Mouse (Mus musculus) CH12.LX (cell line): ENCODE data around the gene Acadsb. TPM values are rescaled to one million over a fixed set of nuclear protein-coding genes. Genes with fewer than 3 reads are reported as not detected.
A peak's percentile ranks its signal among the peaks of the same experiment; 100 is the strongest.

Experiments
- DNase-seq: peaks from one replicate; pipeline ENCODE4 v3.0.0-alpha.2; 2013; ENCODE audit errors: extremely low read depth
- H3K27ac ChIP-seq: 2 replicates; pipeline ENCODE4 v1.5.1; 2012; ENCODE audit warnings: low read depth, mild to moderate bottlenecking, control low read depth, moderate library complexity; ENCODE audit not compliant: insufficient read depth
- H3K27me3 ChIP-seq: replicated peaks from 2 replicates; pipeline ENCODE3; 2012; ENCODE audit warnings: inconsistent platforms
- H3K36me3 ChIP-seq, 2 experiments: replicated peaks in 1 of 2; 2 replicates each; pipeline versions ENCODE3 to v1.6.1; 2012; ENCODE audit warnings: inconsistent platforms in 1 of 2, low read length in 1 of 2, mild to moderate bottlenecking in 1 of 2, mixed read lengths in 1 of 2, moderate library complexity in 1 of 2; ENCODE audit not compliant: control insufficient read depth in 1 of 2, insufficient read depth in 1 of 2
- H3K4me1 ChIP-seq, 2 experiments: 2 replicates each; pipeline ENCODE4 v1.6.1; 2012; ENCODE audit warnings: inconsistent platforms in 1 of 2, moderate library complexity in 1 of 2; ENCODE audit not compliant: insufficient read depth in 2 of 2, control insufficient read depth in 1 of 2
- H3K4me2 ChIP-seq: 2 replicates; pipeline ENCODE4 v1.6.1; 2012; ENCODE audit warnings: low read depth, mild to moderate bottlenecking, control low read depth; ENCODE audit not compliant: poor library complexity, insufficient read depth, severe bottlenecking
- H3K4me3 ChIP-seq, 3 experiments: fragments of 150-350 bp in 1 of 3; sonication (generic) in 1 of 3; replicated peaks in 1 of 3; 2 replicates each; pipeline versions ENCODE3 to v1.5.1; 2011 to 2012; ENCODE audit warnings: low read depth in 2 of 3, low read length in 2 of 3, mild to moderate bottlenecking in 2 of 3, moderate library complexity in 2 of 3, control low read depth in 1 of 3, improper control_type of control experiment in 1 of 3, inconsistent platforms in 1 of 3, mixed read lengths in 1 of 3; ENCODE audit not compliant: poor library complexity in 1 of 3
- H3K79me2 ChIP-seq: replicated peaks from 2 replicates; pipeline ENCODE4 v1.6.1; 2012; ENCODE audit warnings: mild to moderate bottlenecking, moderate library complexity; ENCODE audit not compliant: control insufficient read depth, poor library complexity, insufficient read depth, severe bottlenecking; ENCODE audit errors: extremely low read depth
- H3K9ac ChIP-seq: 2 replicates; pipeline ENCODE4 v1.6.1; 2012; ENCODE audit warnings: low read depth, mild to moderate bottlenecking, control low read depth, moderate library complexity; ENCODE audit not compliant: insufficient read depth
- H3K9me3 ChIP-seq: replicated peaks from 2 replicates; pipeline ENCODE3; 2012; ENCODE audit warnings: low read length, inconsistent platforms, mixed read lengths
- BHLHE40 ChIP-seq: IDR thresholded peaks from 2 replicates; pipeline ENCODE4 v1.6.1; 2011; ENCODE audit warnings: mild to moderate bottlenecking, low read depth, low read length, improper control_type of control experiment
- CHD2 ChIP-seq: IDR thresholded peaks from 2 replicates; pipeline ENCODE4 v1.6.1; 2011; ENCODE audit warnings: low read length, improper control_type of control experiment
- ELF1 ChIP-seq: IDR thresholded peaks from 2 replicates; pipeline ENCODE4 v1.6.1; 2014; ENCODE audit warnings: low read depth, mild to moderate bottlenecking, inconsistent platforms, low read length, improper control_type of control experiment
- GABPA ChIP-seq: IDR thresholded peaks from 2 replicates; pipeline ENCODE4 v1.6.1; 2012; ENCODE audit warnings: low read depth, low read length, improper control_type of control experiment, inconsistent platforms; ENCODE audit not compliant: insufficient replicate concordance
- HCFC1 ChIP-seq: IDR thresholded peaks from 2 replicates; pipeline ENCODE4 v1.6.1; 2012; ENCODE audit warnings: low read depth, mild to moderate bottlenecking, inconsistent platforms, low read length, improper control_type of control experiment
- IRF4 ChIP-seq: IDR thresholded peaks from 2 replicates; pipeline ENCODE4 v1.6.1; 2014; ENCODE audit warnings: low read depth, mild to moderate bottlenecking, inconsistent platforms, low read length, improper control_type of control experiment
- MAX ChIP-seq: IDR thresholded peaks from 2 replicates; pipeline ENCODE4 v1.6.1; 2011; ENCODE audit warnings: low read length, improper control_type of control experiment
- MEF2A ChIP-seq: IDR thresholded peaks from 2 replicates; pipeline ENCODE4 v1.6.1; 2014; ENCODE audit warnings: low read depth, mild to moderate bottlenecking, inconsistent platforms, low read length, improper control_type of control experiment, borderline replicate concordance
- MXI1 ChIP-seq: IDR thresholded peaks from 2 replicates; pipeline ENCODE4 v1.6.1; 2011; ENCODE audit warnings: mild to moderate bottlenecking, low read depth, low read length, improper control_type of control experiment
- MYC ChIP-seq: IDR thresholded peaks from 2 replicates; pipeline ENCODE4 v1.6.1; 2011; ENCODE audit warnings: low read depth, mild to moderate bottlenecking, improper control_type of control experiment, low read length
- NELFE ChIP-seq: IDR thresholded peaks from 2 replicates; pipeline ENCODE4 v1.6.1; 2011; ENCODE audit warnings: low read depth, low read length, improper control_type of control experiment
- NRF1 ChIP-seq: IDR thresholded peaks from 2 replicates; pipeline ENCODE4 v1.6.1; 2014; ENCODE audit warnings: low read depth, mild to moderate bottlenecking, inconsistent platforms, low read length, improper control_type of control experiment, moderate library complexity
- POLR2A ChIP-seq: IDR thresholded peaks from 2 replicates; pipeline ENCODE4 v1.6.1; 2011; ENCODE audit warnings: low read depth, mild to moderate bottlenecking, improper control_type of control experiment, low read length
- POLR2AphosphoS2 ChIP-seq: IDR thresholded peaks from 2 replicates; pipeline ENCODE4 v1.6.1; 2011; ENCODE audit warnings: low read depth, low read length, improper control_type of control experiment
- SIN3A ChIP-seq: IDR thresholded peaks from 2 replicates; pipeline ENCODE4 v1.6.1; 2012; ENCODE audit warnings: low read length, improper control_type of control experiment, inconsistent platforms
- SMC3 ChIP-seq: IDR thresholded peaks from 2 replicates; pipeline ENCODE4 v1.6.1; 2011; ENCODE audit warnings: low read depth, low read length, improper control_type of control experiment
- TBP ChIP-seq: conservative IDR thresholded peaks from 2 replicates; pipeline ENCODE4 v1.6.1; 2011; ENCODE audit warnings: low read depth, low read length, improper control_type of control experiment
- TCF12 ChIP-seq: IDR thresholded peaks from 2 replicates; pipeline ENCODE4 v1.6.1; 2014; ENCODE audit warnings: low read depth, mild to moderate bottlenecking, inconsistent platforms, low read length, improper control_type of control experiment
- UBTF ChIP-seq: IDR thresholded peaks from 2 replicates; pipeline ENCODE4 v1.6.1; 2012; ENCODE audit warnings: low read depth, mild to moderate bottlenecking, inconsistent platforms, low read length, improper control_type of control experiment, moderate library complexity
- ZMIZ1 ChIP-seq: IDR thresholded peaks from 2 replicates; pipeline ENCODE4 v1.6.1; 2012; ENCODE audit warnings: low read depth, mild to moderate bottlenecking, inconsistent platforms, low read length, improper control_type of control experiment
- dilution Hi-C: fragments of 300-500 bp; cut with MboI; formaldehyde crosslinking; loops from 2 replicates; pipeline ENCODE4 v1.14.3; 2020; ENCODE audit warnings: low sequenced_read_pairs; ENCODE audit not compliant: extremely low pct_unique_long_range_greater_than_20kb, extremely low pct_ligation_motif_present
- in situ Hi-C: fragments of 300-500 bp; cut with MboI; formaldehyde crosslinking; loops from 3 replicates; pipeline ENCODE4 v1.14.3; 2019; ENCODE audit warnings: low sequenced_read_pairs, low pct_ligation_motif_present, low pct_unique_long_range_greater_than_20kb, mixed read lengths
- polyA plus RNA-seq: library from polyadenylated mRNA; unstranded; fragments of >175 nt; gene quantifications from 2 replicates; pipeline ENCODE4 v1.2.1, GENCODE M21; 2012; ENCODE audit warnings: low read depth; ENCODE audit not compliant: insufficient read length
- total RNA-seq, 2 experiments: library from RNA; depleted of rRNA; stranded (reverse); fragments of 300-350 nt in 1 of 2; fragments of >200 nt in 1 of 2; gene quantifications; 2 replicates each; pipeline ENCODE4 v1.2.3; 2012 to 2014

Acadsb gene
- total and polyA plus RNA-seq, 3 experiments: 11.1 to 15.6 (median 11.2) TPM

- peaks cover 7% of the 10 kb centered on the region for H3K27me3 ChIP-seq
- DNase-seq: no peak
- H3K4me1 ChIP-seq: peaks cover 3 to 12% of the 10 kb centered on the region in 2 experiments
Measured at GRCm38 (mm10) chr7:131362269-131362614, 48.2 kb upstream of the Acadsb start.

GRCm38 (mm10) chr7:131362615-131363300 lies 47.6 kb upstream of the Acadsb start, which contains the start of gene 2310057M21Rik:
Gene 2310057M21Rik, minus strand, starts transcription at chr7:131362759.
- peak within 1 kb of the TSS; percentile 97 for H3K4me2 ChIP-seq
- in situ Hi-C loops (no loop called here), dilution Hi-C loops (no loop called here)
- H3K9me3 ChIP-seq: no peaks in the 10 kb centered on the region
- peaks cover 7% of the 10 kb centered on the region for H3K27me3 ChIP-seq
- peak within 1 kb of the TSS; percentile 85 to 97 (median 85) for H3K4me3 ChIP-seq
- peak; percentile 94 for DNase-seq
- TF ChIP-seq SIN3A: peak; percentile 75
- no peak for TF ChIP-seq POLR2AphosphoS2
- TF ChIP-seq TCF12: peak; percentile 89
- TF ChIP-seq UBTF: peak; percentile 69; the same call in 1 of the 2 replicates
- peak; percentile 42; the same call in 1 of the 2 replicates for TF ChIP-seq IRF4
- TF ChIP-seq SMC3: no peak
- no peak for TF ChIP-seq GABPA
- peak; percentile 72 for TF ChIP-seq BHLHE40
- peak; percentile 58 for TF ChIP-seq NELFE
- no peak; the same call in none of the 2 replicates for TF ChIP-seq MXI1
- TF ChIP-seq MYC: no peak
- TF ChIP-seq NRF1: peak; percentile 95
- peak; percentile 88 for TF ChIP-seq HCFC1
- no peak for TF ChIP-seq MAX
- peak; percentile 55; the same call in 1 of the 2 replicates for TF ChIP-seq ELF1
- TF ChIP-seq MEF2A: peak; percentile 9; the same call in 1 of the 2 replicates
- peak; percentile 78; the same call in 1 of the 2 replicates for TF ChIP-seq TBP
- no peak for TF ChIP-seq ZMIZ1
- TF ChIP-seq POLR2A: peak; percentile 63
- peaks cover 10% of the 10 kb centered on the region for H3K79me2 ChIP-seq
- H3K36me3 ChIP-seq: peaks cover 6 to 19% of the 10 kb centered on the region in 2 experiments
- H3K27ac ChIP-seq: peak within 1 kb of the TSS; percentile 21
- peak within 1 kb of the TSS; percentile 52 for H3K9ac ChIP-seq
- H3K4me1 ChIP-seq: peaks cover 3 to 12% of the 10 kb centered on the region in 2 experiments

More at GRCm38 (mm10) chr7:131362269-131362614, 48.2 kb upstream of the Acadsb start:
- TF ChIP-seq SIN3A (0 out of 2 replicates have a peak, but pooled peaks have one; percentile 7), CHD2 (no peak)
- TF ChIP-seq, all 38 proteins: peak for 1
- H3K27ac ChIP-seq: peak overlapping the region; percentile 21
- H3K79me2 ChIP-seq: peaks cover 10% of the 10 kb centered on the region
- H3K36me3 ChIP-seq: peaks cover 9 to 24% of the 10 kb centered on the region in 2 experiments
- H3K9me3 ChIP-seq: no peaks in the 10 kb centered on the region
- H3K4me3 ChIP-seq: peak overlapping the region; percentile 85 to 97 (median 85)
- in situ Hi-C loops (no loop called here), dilution Hi-C loops (no loop called here)
- H3K9ac ChIP-seq: peak overlapping the region; percentile 52
- no peak overlapping the region for H3K4me2 ChIP-seq
